Mouse (Mus musculus) heart, adult 8-10 months (tissue): Measurements from ENCODE around the gene Olfr522. TPM values are rescaled to one million over a fixed set of nuclear protein-coding genes. Genes with fewer than 3 reads are reported as not detected.
A peak's percentile ranks its signal among the peaks of the same experiment; 100 is the strongest.

Experiments used
- DNase-seq: peaks from one replicate; pipeline ENCODE4 v3.0.0; 2022; ENCODE audit warnings: low spot score
- total RNA-seq, 4 experiments: library from RNA; stranded (reverse); gene quantifications; 2 replicates each; pipeline ENCODE4 v1.2.4; 2022

Gene Olfr522
- total RNA-seq, result not detected

DNA sequence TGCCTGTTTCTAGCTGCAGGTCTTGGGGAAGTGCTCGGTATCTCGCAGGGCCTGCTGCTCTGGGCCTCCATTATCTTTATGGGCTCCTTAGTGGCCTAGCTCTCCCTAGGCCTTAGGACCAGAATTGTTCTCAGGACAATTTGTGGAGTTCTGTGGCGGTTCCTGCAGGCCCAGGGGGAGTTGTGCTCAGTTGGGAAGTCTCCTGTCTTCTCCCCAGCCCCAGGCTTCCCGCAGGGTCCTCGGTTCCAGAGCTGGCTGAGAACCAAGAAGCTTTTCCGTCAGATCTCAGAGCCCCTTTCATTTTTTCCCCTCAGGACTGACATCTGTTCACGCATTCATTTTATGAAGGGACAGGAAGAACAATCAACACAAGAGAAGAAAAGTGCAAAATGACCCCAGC, at the start of gene Olfr522:
Gene Olfr522 (minus strand): TSS at position 101 of the 400 bp plus-strand sequence.
- no peak for DNase-seq

DNA sequence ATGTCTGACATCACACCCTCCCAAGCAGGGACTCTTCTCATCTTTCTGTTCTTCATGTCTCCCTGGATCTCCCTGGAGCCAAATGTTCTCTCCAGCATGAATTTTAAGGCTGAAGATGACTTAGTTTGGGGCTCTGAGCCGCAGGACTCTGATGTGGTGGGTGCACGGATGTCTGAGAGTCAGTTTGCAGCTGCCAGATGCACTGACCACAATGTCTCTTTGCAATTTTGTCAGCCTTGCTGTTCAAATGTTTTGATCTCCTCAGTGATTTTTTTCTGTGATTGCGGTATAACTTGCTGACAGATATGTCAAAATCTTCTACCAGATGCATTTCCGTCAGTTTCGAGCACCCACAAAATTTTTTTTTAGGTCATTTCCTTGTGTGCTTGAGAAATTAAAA, 49.3 kb upstream of the Olfr522 start:
- DNase-seq, result no peak

GRCm38 (mm10) chr7:140208677-140209076, 44.1 kb upstream of the Olfr522 start:
- DNase-seq, result no peak

DNA sequence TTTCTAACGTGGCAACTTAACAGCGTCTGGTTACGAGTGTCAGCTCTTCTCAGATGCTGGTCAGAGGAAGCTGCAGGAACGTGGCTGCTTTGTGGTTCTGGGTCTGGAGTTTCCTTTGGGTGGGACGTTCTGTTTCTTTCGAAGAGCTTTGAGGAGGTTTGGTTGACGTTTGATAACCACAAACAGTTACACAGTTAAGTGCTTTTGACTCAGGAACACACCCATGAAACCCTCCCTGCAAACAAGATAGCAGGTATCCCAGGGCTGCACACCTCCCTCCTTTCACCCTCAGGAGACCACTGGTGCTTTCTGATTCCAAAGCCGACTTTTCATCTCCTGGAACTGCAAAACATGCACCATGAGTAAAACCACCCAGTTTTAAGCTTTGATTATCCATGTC, 43.6 kb upstream of the Olfr522 start:
- DNase-seq, result no peak

GRCm38 (mm10) chr7:140206904-140207303, 42.3 kb upstream of the Olfr522 start:
- DNase-seq, result no peak

GRCm38 (mm10) chr7:140205864-140206263, 41.3 kb upstream of the Olfr522 start, which contains the start of gene Olfr524:
Gene Olfr524 (minus strand): TSS chr7:140205964.
- DNase-seq, result no peak

DNA sequence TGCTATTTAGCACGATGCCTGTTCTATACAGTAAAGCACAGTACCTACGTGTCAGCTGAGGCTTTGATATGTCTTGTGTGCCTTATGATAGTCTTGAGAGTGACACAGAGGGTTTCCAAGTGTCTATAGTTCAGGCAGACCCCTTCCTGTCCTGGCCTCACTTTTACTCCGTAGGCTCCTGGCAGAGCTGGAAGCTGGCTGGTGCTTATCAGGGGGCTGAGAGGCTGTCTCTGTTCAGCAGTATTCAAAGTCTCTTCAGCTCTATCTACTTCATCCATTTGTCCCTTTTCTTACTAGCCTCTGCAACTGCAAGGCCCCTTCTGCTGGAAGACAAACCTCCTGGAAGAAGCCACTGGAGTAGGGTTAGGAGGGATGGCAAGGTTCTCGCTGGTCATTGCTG, 36.5 kb upstream of the Olfr522 start:
- DNase-seq, result no peak

GRCm38 (mm10) chr7:140196002-140196401, 31.4 kb upstream of the Olfr522 start:
- DNase-seq, result no peak

- no peak for DNase-seq
Observed at GRCm38 (mm10) chr7:140194031-140194430, 29.5 kb upstream of the Olfr522 start.

GRCm38 (mm10) chr7:140192851-140193250, 28.3 kb upstream of the Olfr522 start:
- no peak for DNase-seq

- DNase-seq, result no peak
Observed at GRCm38 (mm10) chr7:140192445-140192844, 27.9 kb upstream of the Olfr522 start.

GRCm38 (mm10) chr7:140190435-140190834, 25.9 kb upstream of the Olfr522 start:
- no peak for DNase-seq

GRCm38 (mm10) chr7:140188391-140189328, 24.1 kb upstream of the Olfr522 start:
- peak; percentile 1 for DNase-seq

- no peak for DNase-seq
Observed at GRCm38 (mm10) chr7:140187721-140188390, 23.3 kb upstream of the Olfr522 start.

GRCm38 (mm10) chr7:140186646-140187620, 22.4 kb upstream of the Olfr522 start:
- no peak for DNase-seq

DNA sequence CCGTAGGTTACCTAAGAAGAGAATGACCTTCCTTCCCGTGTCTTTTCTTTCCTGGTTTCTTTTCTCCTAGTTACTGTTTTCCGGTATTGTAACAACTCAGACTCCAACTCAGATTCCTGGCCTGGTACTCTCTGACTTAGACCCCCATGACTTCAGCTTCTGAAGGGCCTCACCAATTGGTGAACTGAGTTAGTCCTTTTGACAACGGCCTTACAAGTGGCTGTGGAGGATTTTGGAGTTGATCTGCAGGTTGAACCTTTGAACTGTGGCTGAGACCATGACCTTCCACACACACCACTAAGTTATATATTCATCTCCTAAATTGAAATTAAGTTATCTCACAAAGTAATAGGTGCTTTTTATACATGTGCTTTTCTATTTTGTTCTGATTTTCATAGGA, 19.6 kb upstream of the Olfr522 start:
- DNase-seq, result no peak

GRCm38 (mm10) chr7:140180692-140181091, 16.1 kb upstream of the Olfr522 start:
- no peak for DNase-seq

DNA sequence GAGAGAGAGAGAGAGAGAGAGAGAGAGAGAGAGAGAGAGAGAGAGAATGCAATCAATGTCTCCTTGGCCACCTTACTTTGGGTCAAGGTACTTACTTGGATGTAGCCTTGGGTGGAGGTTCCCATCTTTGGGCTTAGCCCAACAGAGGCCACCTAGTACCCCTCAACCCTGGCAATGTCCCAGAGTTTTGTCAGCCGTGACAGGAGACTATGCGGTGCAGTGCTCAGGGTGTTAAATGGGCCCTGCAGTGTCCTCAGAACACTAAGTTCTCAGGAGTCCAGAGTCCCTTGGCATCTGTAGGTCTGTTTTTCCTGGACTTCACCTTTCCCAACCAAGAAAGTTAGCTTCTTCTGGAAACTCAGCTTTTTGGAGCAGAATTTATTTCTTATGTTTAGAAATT, 14.6 kb upstream of the Olfr522 start:
- DNase-seq, result no peak

DNA sequence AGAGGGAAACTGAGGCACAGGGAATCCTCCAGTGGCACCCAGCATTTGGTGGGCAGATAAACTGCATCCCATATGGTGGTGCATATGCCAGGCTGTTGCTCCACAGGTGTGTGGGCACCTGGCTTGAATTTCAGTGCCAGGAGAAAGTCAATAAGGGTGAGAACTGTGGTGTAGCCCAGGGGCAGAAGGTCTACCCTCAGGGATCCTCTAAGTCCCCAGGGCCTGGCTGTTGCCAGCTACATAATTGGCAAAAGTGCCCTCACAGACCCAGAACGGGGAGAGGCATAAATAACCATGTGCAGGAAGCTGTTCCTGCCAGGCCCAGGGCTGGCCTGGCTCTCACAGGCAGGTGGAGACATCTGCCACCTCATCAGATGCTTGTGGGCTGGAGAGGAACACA, 8.4 kb upstream of the Olfr522 start, which contains the start of gene Olfr523:
Gene Olfr523 (plus strand): TSS at position 282 of the 400 bp plus-strand sequence.
- no peak for DNase-seq

- no peak for DNase-seq
Observed at GRCm38 (mm10) chr7:140170863-140171262, 6.3 kb upstream of the Olfr522 start.

DNA sequence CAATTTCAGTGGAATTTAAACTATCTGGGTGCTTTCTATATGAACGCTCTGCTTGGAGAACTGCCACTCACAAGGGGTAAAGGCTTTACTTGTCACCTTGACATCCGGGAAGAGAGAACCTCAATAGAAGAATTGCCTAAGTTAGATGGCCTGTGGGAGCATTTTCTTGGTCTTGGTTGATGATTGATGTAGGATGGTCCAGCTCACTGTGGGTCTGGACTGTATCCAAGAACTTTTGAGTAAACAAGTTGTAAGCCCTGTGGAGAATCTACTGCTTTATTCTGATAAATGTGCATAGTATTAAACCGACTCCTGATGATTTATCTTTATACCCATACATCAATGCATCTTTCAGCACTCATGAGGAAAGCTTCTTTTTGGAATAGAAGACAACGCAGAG, 4.8 kb upstream of the Olfr522 start:
- no peak for DNase-seq
